Mouse (Mus musculus): Measurements from ENCODE around the gene Gale. TPM values are rescaled to one million over a fixed set of nuclear protein-coding genes. Genes with fewer than 3 reads are reported as not detected.
A peak's percentile ranks its signal among the peaks of the same experiment; 100 is the strongest.

Gene Gale
- total and polyA plus RNA-seq, 2 experiments from 2014 or later, result 10.4 to 18.2 TPM

DNA sequence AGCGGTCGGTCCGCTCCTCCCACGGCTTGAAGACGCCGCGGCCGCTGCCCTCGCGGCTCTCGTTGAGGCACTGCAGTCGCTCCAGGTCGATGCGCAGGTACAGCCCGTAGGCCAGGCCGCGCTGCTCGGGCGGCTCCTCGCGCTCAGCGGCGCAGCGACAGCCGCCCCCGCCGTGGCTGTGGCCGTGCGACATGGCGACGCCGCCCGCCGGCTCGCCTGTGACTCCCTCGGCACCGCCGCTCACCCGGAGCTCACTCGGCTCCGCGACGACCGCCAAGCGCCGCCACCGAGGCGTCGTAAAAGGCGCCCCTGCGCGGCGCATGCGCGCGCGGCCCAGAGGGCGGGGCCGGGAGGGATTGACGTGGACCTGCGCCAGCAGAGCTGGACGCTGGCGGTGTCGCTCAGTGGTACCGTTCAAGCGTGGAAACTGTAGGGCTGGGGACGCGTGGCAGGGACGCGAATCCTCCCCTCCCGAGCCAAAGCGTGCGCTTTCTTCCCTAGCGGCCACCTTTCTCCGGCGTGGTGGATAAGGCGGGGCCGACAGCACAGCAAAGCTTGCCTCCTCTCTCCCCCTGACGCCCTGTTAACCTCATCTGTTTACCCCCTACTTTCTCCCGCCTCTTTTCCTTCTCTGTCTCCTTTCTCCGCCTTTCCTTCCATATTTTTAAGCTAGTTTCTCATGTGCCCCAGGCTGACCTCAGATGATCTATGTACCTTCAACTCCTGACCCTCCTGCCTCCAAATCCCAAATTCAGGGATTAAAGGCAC, 23.6 kb downstream of the Gale start, which contains the start of gene Pithd1:
Gene Pithd1 (minus strand): TSS at position 322 of the 768 bp plus-strand sequence.
- DNase-seq (ENCODE audit: low spot score) (peak; percentile 89), ATAC-seq (ENCODE audit: insufficient read depth, low read depth) (peak; percentile 92)
- under 1% methylated on average over 68 of the region's 81 CpGs for WGBS
- no peaks in the 10 kb centered on the region for H3K27me3 ChIP-seq (ENCODE audit: control insufficient read depth, insufficient read depth, low read length)
- H3K4me3 ChIP-seq (ENCODE audit: low read depth, low read length), result peak within 1 kb of the TSS; percentile 91
- H3K4me2 ChIP-seq (ENCODE audit: low read depth, low read length), result peak within 1 kb of the TSS; percentile 98
- H3K9me3 ChIP-seq (replicated peaks; ENCODE audit: control insufficient read depth, low read length), result no peaks in the 10 kb centered on the region
- H3K4me1 ChIP-seq (ENCODE audit: control insufficient read depth, insufficient read depth), result 0 out of 2 replicates have a peak, but pooled peaks cover 9% of the 10 kb centered on the region
- TF ChIP-seq EP300 (IDR thresholded peaks at IDR 0.05; ENCODE audit: low read depth), result no peak
- TF ChIP-seq CTCF (IDR thresholded peaks at IDR 0.05; ENCODE audit: low read depth), result peak; percentile 35
- H3K9ac ChIP-seq (replicated peaks; ENCODE audit: low read depth, low read length), result peak within 1 kb of the TSS; percentile 92
- H3K27ac ChIP-seq (ENCODE audit: low read depth), result peak within 1 kb of the TSS; percentile 70
- H3K36me3 ChIP-seq (replicated peaks; ENCODE audit: control insufficient read depth, insufficient read depth, low read length), result peaks cover 21% of the 10 kb centered on the region; the same call in 1 of the 2 replicates

DNA sequence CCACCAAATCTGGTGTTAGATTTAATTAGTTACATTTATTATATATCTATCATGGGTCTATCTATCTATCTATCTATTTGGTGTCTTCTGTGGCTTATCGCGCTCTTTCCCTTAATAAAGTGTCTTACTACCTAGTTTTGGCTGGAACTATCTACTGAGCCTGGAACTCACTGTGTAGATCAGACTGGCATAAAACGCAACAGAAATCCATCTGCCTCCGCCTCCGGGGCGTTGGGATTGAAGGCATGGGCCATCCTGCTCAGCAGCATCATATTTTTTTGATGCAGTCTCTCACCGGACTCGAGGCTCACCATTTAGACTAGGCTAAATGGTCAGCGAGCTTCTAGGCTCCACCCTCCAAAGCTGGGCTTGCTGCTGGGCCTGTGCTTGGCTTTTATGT, 24.2 kb downstream of the Gale start:
- TF ChIP-seq CTCF (IDR thresholded peaks at IDR 0.05; ENCODE audit: low read depth), result no peak
- no peak for TF ChIP-seq EP300 (IDR thresholded peaks at IDR 0.05; ENCODE audit: low read depth)
- DNase-seq (ENCODE audit: low spot score) (no peak), ATAC-seq (ENCODE audit: insufficient read depth, low read depth) (no peak)
- H3K4me2 ChIP-seq (ENCODE audit: low read depth, low read length), result peak overlapping the region; percentile 98
- 0 out of 2 replicates have a peak, but pooled peaks cover 9% of the 10 kb centered on the region for H3K4me1 ChIP-seq (ENCODE audit: control insufficient read depth, insufficient read depth)
- H3K4me3 ChIP-seq (ENCODE audit: low read depth, low read length), result peak overlapping the region; percentile 91
- no peak overlapping the region for H3K27ac ChIP-seq (ENCODE audit: low read depth)
- 72% methylated on average over 9 of the region's 9 CpGs for WGBS
- no peaks in the 10 kb centered on the region for H3K9me3 ChIP-seq (replicated peaks; ENCODE audit: control insufficient read depth, low read length)
- no peaks in the 10 kb centered on the region for H3K27me3 ChIP-seq (ENCODE audit: control insufficient read depth, insufficient read depth, low read length)
- peaks cover 19% of the 10 kb centered on the region; the same call in 1 of the 2 replicates for H3K36me3 ChIP-seq (replicated peaks; ENCODE audit: control insufficient read depth, insufficient read depth, low read length)
- peak overlapping the region; percentile 92 for H3K9ac ChIP-seq (replicated peaks; ENCODE audit: low read depth, low read length)

DNA sequence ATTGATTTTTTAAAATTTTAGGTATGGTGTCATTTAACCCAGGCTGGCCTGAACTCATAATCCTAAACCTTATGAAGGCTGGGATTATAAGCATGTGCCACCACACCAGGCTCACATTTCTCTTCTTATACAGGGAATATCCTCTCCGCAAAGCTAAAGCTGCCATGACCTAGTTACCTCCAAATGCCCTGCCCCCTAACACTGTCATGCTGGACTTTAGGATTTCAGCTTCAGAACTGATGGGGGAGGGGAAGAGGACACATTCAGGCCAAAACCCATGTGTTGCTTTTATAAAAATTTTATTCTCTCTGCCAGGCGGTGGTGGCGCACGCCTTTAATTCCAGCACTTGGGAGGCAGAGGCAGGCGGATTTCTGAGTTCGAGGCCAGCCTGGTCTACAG, 30.4 kb downstream of the Gale start:
- H3K4me2 ChIP-seq (ENCODE audit: low read depth, low read length), result no peak overlapping the region
- ATAC-seq (ENCODE audit: insufficient read depth, low read depth), result no peak
- H3K4me1 ChIP-seq (ENCODE audit: control insufficient read depth, insufficient read depth), result no peaks in the 10 kb centered on the region
- H3K27me3 ChIP-seq (ENCODE audit: control insufficient read depth, insufficient read depth, low read length), result no peaks in the 10 kb centered on the region
- H3K36me3 ChIP-seq (replicated peaks; ENCODE audit: control insufficient read depth, insufficient read depth, low read length), result no peaks in the 10 kb centered on the region
- DNase-seq (ENCODE audit: low spot score), result no peak
- peaks cover 8% of the 10 kb centered on the region for H3K9me3 ChIP-seq (replicated peaks; ENCODE audit: control insufficient read depth, low read length)
- no peak overlapping the region for H3K9ac ChIP-seq (replicated peaks; ENCODE audit: low read depth, low read length)
- no peak overlapping the region for H3K27ac ChIP-seq (ENCODE audit: low read depth)
- no peak overlapping the region for H3K4me3 ChIP-seq (ENCODE audit: low read depth, low read length)
- 92% methylated on average over 6 of the region's 6 CpGs for WGBS
- TF ChIP-seq EP300 (IDR thresholded peaks at IDR 0.05; ENCODE audit: low read depth), result no peak
- no peak for TF ChIP-seq CTCF (IDR thresholded peaks at IDR 0.05; ENCODE audit: low read depth)

DNA sequence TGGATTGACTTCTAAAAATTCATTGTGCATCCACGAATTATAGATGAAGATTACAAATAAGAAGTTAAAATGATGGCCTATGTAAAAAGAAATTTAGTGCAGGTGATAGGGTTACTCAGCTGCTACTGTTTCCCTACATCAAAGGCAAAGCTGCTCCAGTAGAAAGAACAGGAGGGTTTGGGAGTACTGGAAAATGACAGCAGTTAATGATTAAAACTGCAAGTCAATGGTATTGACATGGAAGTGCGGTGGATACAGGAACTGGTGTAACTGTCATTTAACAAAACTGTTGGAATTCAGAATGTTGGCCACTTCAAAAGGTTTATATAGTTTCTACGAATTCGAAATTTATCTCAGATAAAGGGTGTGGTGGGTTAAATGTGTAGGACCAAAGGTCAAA, 31.6 kb downstream of the Gale start:
- no peak for TF ChIP-seq CTCF (IDR thresholded peaks at IDR 0.05; ENCODE audit: low read depth)
- TF ChIP-seq EP300 (IDR thresholded peaks at IDR 0.05; ENCODE audit: low read depth), result no peak
- Histone ChIP-seq H3K4me2 (ENCODE audit: low read depth, low read length) (no peak overlapping the region), H3K27me3 (ENCODE audit: control insufficient read depth, insufficient read depth, low read length) (no peaks in the 10 kb centered on the region), H3K9me3 (replicated peaks; ENCODE audit: control insufficient read depth, low read length) (peaks cover 8% of the 10 kb centered on the region), H3K9ac (replicated peaks; ENCODE audit: low read depth, low read length) (no peak overlapping the region), H3K4me3 (ENCODE audit: low read depth, low read length) (no peak overlapping the region), H3K4me1 (ENCODE audit: control insufficient read depth, insufficient read depth) (no peaks in the 10 kb centered on the region), H3K36me3 (replicated peaks; ENCODE audit: control insufficient read depth, insufficient read depth, low read length) (no peaks in the 10 kb centered on the region), H3K27ac (ENCODE audit: low read depth) (no peak overlapping the region)
- DNase-seq (ENCODE audit: low spot score), result no peak
- WGBS, result 78% methylated on average over 4 of the region's 4 CpGs
- ATAC-seq (ENCODE audit: insufficient read depth, low read depth), result no peak

DNA sequence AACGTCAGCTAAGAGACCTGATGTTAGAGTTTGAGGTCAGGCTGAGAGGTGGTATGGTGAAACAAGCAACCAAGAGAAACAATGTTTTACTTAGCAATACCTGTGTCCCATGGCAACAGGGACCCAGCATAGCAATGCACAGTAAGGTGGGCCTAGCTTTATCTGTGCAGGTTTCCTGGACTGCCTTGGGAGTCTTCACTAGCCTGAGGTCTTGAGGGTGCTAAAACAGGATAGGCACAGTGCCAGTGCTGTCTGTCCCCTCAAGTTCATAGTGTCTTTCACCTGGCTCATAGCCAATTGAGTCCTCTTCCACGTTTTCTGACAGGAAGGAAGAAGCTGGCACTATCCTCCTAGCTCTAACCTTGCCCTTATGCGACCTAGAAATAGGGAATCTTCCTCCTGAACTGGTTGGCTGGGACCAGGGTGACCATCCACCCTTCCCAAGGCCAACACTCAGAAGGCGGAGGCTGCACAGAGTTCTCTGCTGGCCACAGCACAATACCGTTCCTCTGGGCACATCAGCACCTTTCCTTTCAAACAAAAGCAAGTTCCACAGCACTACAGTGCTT, 40.7 kb downstream of the Gale start:
- WGBS, result 69% methylated on average over 5 of the region's 5 CpGs
- H3K4me1 ChIP-seq (ENCODE audit: control insufficient read depth, insufficient read depth), result no peaks in the 10 kb centered on the region
- no peak overlapping the region for H3K4me2 ChIP-seq (ENCODE audit: low read depth, low read length)
- no peak for TF ChIP-seq EP300 (IDR thresholded peaks at IDR 0.05; ENCODE audit: low read depth)
- H3K36me3 ChIP-seq (replicated peaks; ENCODE audit: control insufficient read depth, insufficient read depth, low read length), result peaks cover 64% of the 10 kb centered on the region
- no peak overlapping the region for H3K9ac ChIP-seq (replicated peaks; ENCODE audit: low read depth, low read length)
- no peak for ATAC-seq (ENCODE audit: insufficient read depth, low read depth)
- DNase-seq (ENCODE audit: low spot score), result no peak
- no peak overlapping the region for H3K4me3 ChIP-seq (ENCODE audit: low read depth, low read length)
- H3K9me3 ChIP-seq (replicated peaks; ENCODE audit: control insufficient read depth, low read length), result no peaks in the 10 kb centered on the region
- no peak overlapping the region for H3K27ac ChIP-seq (ENCODE audit: low read depth)
- H3K27me3 ChIP-seq (ENCODE audit: control insufficient read depth, insufficient read depth, low read length), result no peaks in the 10 kb centered on the region
